Mouse (Mus musculus) G1E (cell line): ENCODE data around the gene Pdcd1lg2. TPM values are rescaled to one million over a fixed set of nuclear protein-coding genes. Genes with fewer than 3 reads are reported as not detected.

Source experiments
- ATAC-seq: 2 replicates; pipeline ENCODE4 v1.8.0; 2016; ENCODE audit warnings: mild to moderate bottlenecking; ENCODE audit not compliant: insufficient number of reproducible peaks, poor library complexity, low FRiP score, severe bottlenecking; ENCODE audit errors: extremely low read depth
- DNase-seq: peaks from one replicate; pipeline ENCODE4 v3.0.0; 2012; ENCODE audit warnings: low spot score
- H3K27me3 ChIP-seq: 2 replicates; pipeline ENCODE4 v1.6.1; 2012; ENCODE audit warnings: mild to moderate bottlenecking, low read length, inconsistent platforms; ENCODE audit not compliant: insufficient read depth
- H3K36me3 ChIP-seq: replicated peaks from 2 replicates; pipeline ENCODE3; 2012; ENCODE audit warnings: mild to moderate bottlenecking, inconsistent platforms
- H3K4me1 ChIP-seq: 2 replicates; pipeline ENCODE4 v1.6.1; 2012; ENCODE audit warnings: low read depth, low read length, inconsistent platforms, mixed read lengths; ENCODE audit not compliant: insufficient read depth
- H3K4me3 ChIP-seq: 2 replicates; pipeline ENCODE4 v1.5.1; 2012; ENCODE audit warnings: low read depth, mild to moderate bottlenecking, inconsistent platforms, low read length, moderate library complexity, mixed read lengths
- H3K9me3 ChIP-seq: replicated peaks from 2 replicates; pipeline ENCODE4 v1.6.1; 2012; ENCODE audit warnings: inconsistent platforms
- CTCF ChIP-seq: IDR thresholded peaks from 2 replicates; pipeline ENCODE4 v1.5.1; 2012; ENCODE audit warnings: low read depth, low read length, inconsistent platforms, mixed read lengths
- GATA1 ChIP-seq: IDR thresholded peaks from 2 replicates; pipeline ENCODE4 v1.6.1; 2012; ENCODE audit warnings: borderline replicate concordance, low read length, inconsistent platforms, mixed read lengths
- GATA2 ChIP-seq: IDR thresholded peaks from 2 replicates; pipeline ENCODE4 v1.6.1; 2012; ENCODE audit warnings: low read depth, low read length, inconsistent platforms, borderline replicate concordance
- POLR2AphosphoS5 ChIP-seq: IDR thresholded peaks from 2 replicates; pipeline ENCODE4 v1.6.1; 2012; ENCODE audit warnings: low read depth, low read length, inconsistent platforms; ENCODE audit not compliant: insufficient replicate concordance
- TAL1 ChIP-seq: conservative IDR thresholded peaks from 2 replicates; pipeline ENCODE4 v1.6.1; 2012; ENCODE audit warnings: low read depth, low read length, inconsistent platforms, mixed read lengths
- polyA plus RNA-seq: library from polyadenylated mRNA; stranded (reverse); fragments of >175 nt; gene quantifications from 2 replicates; pipeline ENCODE4 v1.2.3, GENCODE M21; 2012
- total RNA-seq, 2 experiments: library from RNA; stranded (forward) in 1 of 2; stranded (reverse) in 1 of 2; fragments of 200-1000 nt in 1 of 2; fragments of >200 nt in 1 of 2; fragmentation: Nextera tagmentation in 1 of 2; gene quantifications; 2 replicates each; pipeline ENCODE4 v1.2.3; 2014 to 2017

The Pdcd1lg2 gene
- total and polyA plus RNA-seq, 3 experiments = 0.16 to 10.5 (median 2.5) TPM

GRCm38 (mm10) chr19:29391279-29391678 is 19.4 kb upstream of the Pdcd1lg2 start:
- Histone ChIP-seq H3K4me1 (peaks cover 29% of the 10 kb centered on the region), H3K27me3 (no peaks in the 10 kb centered on the region), H3K4me3 (no peak overlapping the region), H3K36me3 (peaks cover 17% of the 10 kb centered on the region), H3K9me3 (no peaks in the 10 kb centered on the region)
- no peak for TF ChIP-seq CTCF
- TF ChIP-seq GATA1 = no peak
- no peak for TF ChIP-seq TAL1
- no peak for TF ChIP-seq GATA2
- no peak for TF ChIP-seq POLR2AphosphoS5
- ATAC-seq = no peak
- no peak for DNase-seq

DNA sequence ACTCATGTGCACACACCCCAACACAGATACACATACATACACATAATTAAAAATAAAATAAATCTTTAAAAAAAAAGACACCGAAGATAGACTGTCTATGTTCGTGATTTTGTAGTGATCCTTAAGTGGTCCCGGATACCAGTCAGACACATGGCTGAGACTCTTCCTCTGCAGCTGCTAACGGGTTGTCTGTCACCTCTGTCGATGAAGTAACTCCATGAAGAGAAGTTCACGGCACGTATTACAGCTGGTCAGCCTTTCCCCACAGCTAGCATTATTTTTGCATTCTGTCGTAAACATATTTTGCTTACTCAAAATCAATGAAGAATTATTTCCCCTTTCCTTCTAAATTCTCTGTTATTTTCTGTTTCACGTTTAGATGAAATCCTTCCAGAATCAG is 17.4 kb upstream of the Pdcd1lg2 start:
- TF ChIP-seq TAL1 = no peak
- Histone ChIP-seq H3K36me3 (peaks cover 2% of the 10 kb centered on the region), H3K27me3 (no peaks in the 10 kb centered on the region), H3K4me3 (no peak overlapping the region), H3K9me3 (no peaks in the 10 kb centered on the region; the same call in 1 of the 2 replicates), H3K4me1 (peaks cover 36% of the 10 kb centered on the region)
- ATAC-seq = no peak
- no peak for DNase-seq

GRCm38 (mm10) chr19:29394721-29395120 is 16.0 kb upstream of the Pdcd1lg2 start:
- Histone ChIP-seq H3K4me1 (peaks cover 39% of the 10 kb centered on the region), H3K9me3 (no peaks in the 10 kb centered on the region; the same call in 1 of the 2 replicates), H3K27me3 (no peaks in the 10 kb centered on the region), H3K4me3 (no peak overlapping the region), H3K36me3 (no peaks in the 10 kb centered on the region)
- ATAC-seq (no peak), DNase-seq (no peak)
- TF ChIP-seq CTCF (no peak), GATA1 (no peak), TAL1 (no peak), POLR2AphosphoS5 (no peak), GATA2 (no peak)

DNA sequence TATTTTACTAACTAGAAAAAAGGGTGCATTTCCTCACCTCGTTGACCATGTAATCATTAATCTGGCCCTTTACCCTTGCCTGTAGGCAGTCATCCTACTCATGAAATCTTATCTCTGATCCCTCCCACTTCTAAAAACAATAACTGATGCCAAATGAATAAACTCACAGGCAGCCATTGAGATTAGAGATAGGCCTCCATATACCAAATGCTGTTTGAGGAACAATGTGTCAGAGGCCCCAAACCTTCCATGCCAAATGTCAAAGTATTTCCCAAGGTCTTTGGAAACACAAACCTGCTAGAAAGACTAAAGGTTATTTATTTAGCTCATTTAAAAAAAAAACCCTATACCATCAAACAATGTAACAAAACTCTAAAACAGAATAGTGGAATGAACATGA is 14.4 kb upstream of the Pdcd1lg2 start:
- ATAC-seq (no peak), DNase-seq (no peak)
- no peak overlapping the region for H3K4me3 ChIP-seq
- peaks cover 38% of the 10 kb centered on the region for H3K4me1 ChIP-seq
- no peaks in the 10 kb centered on the region; the same call in 1 of the 2 replicates for H3K9me3 ChIP-seq
- H3K36me3 ChIP-seq = no peaks in the 10 kb centered on the region
- no peaks in the 10 kb centered on the region for H3K27me3 ChIP-seq
- TF ChIP-seq TAL1 = no peak
- TF ChIP-seq POLR2AphosphoS5 = no peak
- TF ChIP-seq GATA1 = no peak
- no peak for TF ChIP-seq GATA2
- TF ChIP-seq CTCF = no peak

DNA sequence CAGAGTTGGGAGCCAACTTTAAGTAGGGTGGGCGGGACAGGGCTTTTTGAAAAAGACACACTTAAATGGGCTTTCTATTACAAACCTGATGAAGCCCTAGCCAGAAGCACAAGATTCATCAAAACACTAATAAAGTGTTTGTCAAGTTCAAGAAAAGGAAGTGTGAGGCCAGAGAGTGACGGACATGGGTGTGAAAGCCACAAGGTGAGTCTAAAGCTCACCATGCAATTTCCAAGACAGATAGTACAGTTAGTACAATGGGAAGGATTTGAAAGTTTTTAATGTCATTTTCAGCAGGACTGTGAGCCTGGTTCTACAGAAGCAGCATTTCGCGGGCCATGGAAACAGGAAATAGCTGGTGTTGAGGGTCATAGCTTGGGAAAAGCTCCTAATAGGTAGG is 10.9 kb upstream of the Pdcd1lg2 start:
- Histone ChIP-seq H3K4me1 (peaks cover 66% of the 10 kb centered on the region), H3K27me3 (no peaks in the 10 kb centered on the region), H3K36me3 (no peaks in the 10 kb centered on the region), H3K9me3 (no peaks in the 10 kb centered on the region; the same call in 1 of the 2 replicates), H3K4me3 (no peak overlapping the region; the same call in 1 of the 2 replicates)
- TF ChIP-seq GATA1 (no peak), GATA2 (no peak), TAL1 (no peak), CTCF (no peak), POLR2AphosphoS5 (no peak)
- DNase-seq = no peak
- no peak for ATAC-seq

DNA sequence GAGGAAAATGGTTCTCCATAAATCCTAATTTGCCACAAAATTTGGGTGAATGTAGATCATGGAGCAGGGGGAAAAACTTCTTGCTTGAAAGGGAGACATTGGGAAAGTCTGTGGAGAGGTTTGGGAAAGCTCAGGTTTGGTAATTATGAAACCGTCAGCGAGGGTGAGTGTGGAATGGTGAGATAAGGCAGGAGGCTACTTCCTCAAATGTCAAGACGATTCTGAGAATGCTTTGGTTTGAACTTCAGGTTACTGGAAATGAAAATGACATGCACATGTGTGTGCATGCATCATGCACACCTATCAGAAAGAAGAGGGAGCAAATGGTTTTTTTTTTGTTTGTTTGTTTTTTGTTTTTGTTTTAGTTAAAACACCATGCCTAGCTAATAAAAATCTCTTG is 10.3 kb upstream of the Pdcd1lg2 start:
- Histone ChIP-seq H3K27me3 (no peaks in the 10 kb centered on the region), H3K4me3 (no peak overlapping the region; the same call in 1 of the 2 replicates), H3K4me1 (peaks cover 68% of the 10 kb centered on the region), H3K9me3 (no peaks in the 10 kb centered on the region; the same call in 1 of the 2 replicates), H3K36me3 (no peaks in the 10 kb centered on the region)
- DNase-seq = peak; percentile 50
- peak; percentile 73 for TF ChIP-seq TAL1
- no peak for TF ChIP-seq POLR2AphosphoS5
- ATAC-seq = peak; percentile 57

GRCm38 (mm10) chr19:29402621-29403020 is 8.1 kb upstream of the Pdcd1lg2 start:
- TF ChIP-seq GATA2 = no peak
- TF ChIP-seq GATA1 = no peak
- no peak for TF ChIP-seq CTCF
- TF ChIP-seq TAL1 = no peak
- no peak for TF ChIP-seq POLR2AphosphoS5
- Histone ChIP-seq H3K27me3 (no peaks in the 10 kb centered on the region), H3K36me3 (no peaks in the 10 kb centered on the region), H3K4me1 (peaks cover 64% of the 10 kb centered on the region), H3K4me3 (no peak overlapping the region; the same call in 1 of the 2 replicates), H3K9me3 (no peaks in the 10 kb centered on the region; the same call in 1 of the 2 replicates)
- ATAC-seq (no peak), DNase-seq (no peak)
